Mouse (Mus musculus): ENCODE measurements around the gene Gtf2f2.

- TF ChIP-seq CTCF (IDR thresholded peaks at IDR 0.05; ENCODE audit: low read depth), result no peak
- TF ChIP-seq EP300 (IDR thresholded peaks at IDR 0.05; ENCODE audit: low read depth), result no peak
Measured at GRCm38 (mm10) chr14:76044164-76044557, 33.5 kb upstream of the Gtf2f2 start.

Measured in liver, postnatal 0 days (tissue).